Mouse (Mus musculus): ENCODE data around the gene Bglap2. TPM values are rescaled to one million over a fixed set of nuclear protein-coding genes. Genes with fewer than 3 reads are reported as not detected.
"Not testable (repeated sequence)": the region's sequence is repeated elsewhere in the genome, so short reads cannot be mapped to it uniquely, and the experiment has no call there.

The Bglap2 gene
- not detected for total RNA-seq (2021)

DNA sequence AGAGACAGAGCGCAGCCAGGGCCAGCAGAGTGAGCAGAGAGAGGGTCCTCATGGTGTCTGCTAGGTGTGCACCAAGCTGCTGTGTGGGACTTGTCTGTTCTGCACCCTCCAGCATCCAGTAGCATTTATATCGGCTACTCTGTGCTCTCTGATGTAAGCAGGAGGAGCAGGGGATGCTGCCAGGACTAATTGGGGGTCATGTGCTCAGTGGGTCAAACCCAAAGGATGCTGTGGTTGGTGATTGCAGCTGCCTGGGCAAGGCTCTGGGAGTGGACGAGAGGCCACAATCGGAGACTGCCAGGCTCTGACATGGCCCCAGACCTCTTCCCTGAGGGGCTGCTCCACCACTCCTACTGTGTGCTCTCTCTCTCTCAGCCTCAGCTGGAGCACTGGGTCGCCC lies at the start of gene Bglap2:
Gene Bglap2 (minus strand): TSS at position 101 of the 400 bp plus-strand sequence.
- DNase-seq; intact Hi-C loops (cut with DNase I): not testable (repeated sequence)

DNA sequence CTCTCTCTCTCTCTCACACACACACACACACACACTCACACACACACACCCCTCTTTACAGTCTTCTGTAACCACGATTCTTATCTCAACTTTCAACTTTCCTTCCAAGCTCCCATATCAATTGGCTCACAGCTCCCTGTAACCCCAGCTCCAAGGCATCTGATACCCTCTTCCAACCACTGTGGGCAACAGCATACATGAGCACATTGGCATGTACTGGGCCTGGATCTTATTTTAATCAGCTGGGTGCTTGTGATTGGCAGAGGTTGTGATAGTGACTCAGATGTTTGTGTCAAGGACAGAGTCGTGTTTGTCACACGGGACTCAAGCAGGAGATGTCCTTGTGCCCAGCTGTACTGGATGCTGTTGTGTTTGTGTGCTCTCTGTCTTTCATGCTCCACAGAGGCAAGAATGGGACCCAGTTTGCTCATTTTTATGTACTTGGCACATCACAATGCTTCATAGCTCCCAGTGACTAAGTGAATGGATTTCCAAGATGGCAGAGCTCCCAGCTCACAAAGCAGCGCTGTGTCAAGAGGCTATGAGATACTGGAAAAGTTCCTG lies 48.9 kb upstream of the Bglap2 start:
- intact Hi-C loops (cut with DNase I): loop anchor here (5.0 kb wide), 1 partner anchor 40 kb away; no protein-coding TSS in a partner anchor
- DNase-seq: no peak

DNA sequence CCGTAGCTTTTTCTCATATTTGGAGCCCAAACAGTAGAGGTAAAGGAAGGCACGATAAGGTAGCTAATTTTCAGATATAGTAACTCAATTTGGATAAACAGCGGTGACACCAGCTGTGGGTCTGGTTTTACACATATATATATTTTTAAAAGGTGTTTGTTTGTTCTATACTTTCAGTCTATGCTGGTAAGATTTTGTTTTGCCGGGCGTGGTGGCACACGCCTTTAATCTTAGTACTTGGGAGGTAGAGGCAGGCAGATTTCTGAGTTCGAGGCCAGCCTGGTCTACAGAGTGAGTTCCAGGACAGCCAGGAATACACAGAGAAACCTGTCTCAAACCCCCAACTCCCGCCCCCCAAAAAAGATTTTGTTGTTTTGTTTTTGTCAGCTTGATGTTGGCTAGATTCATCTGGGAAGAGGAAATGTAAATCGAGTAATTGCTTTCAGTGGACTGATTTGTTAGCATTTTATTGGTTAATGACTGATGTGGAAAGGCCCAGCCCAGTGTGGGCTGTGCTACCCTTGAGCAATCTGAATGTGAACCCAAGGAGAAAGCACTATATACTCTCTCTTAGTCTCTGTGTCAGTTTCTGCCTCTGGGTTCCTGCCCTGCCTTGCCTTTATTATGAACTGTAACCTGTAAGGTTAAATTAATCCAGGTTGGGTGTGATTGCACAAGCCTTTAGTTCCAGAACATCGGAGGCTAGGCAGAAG lies 47.4 kb upstream of the Bglap2 start:
- DNase-seq: no peak
- intact Hi-C loops (cut with DNase I): loop anchor here (2.0 to 5.0 kb wide), 2 partner anchors 15 to 41 kb away; partner anchors contain the start of gene Pmf1

DNA sequence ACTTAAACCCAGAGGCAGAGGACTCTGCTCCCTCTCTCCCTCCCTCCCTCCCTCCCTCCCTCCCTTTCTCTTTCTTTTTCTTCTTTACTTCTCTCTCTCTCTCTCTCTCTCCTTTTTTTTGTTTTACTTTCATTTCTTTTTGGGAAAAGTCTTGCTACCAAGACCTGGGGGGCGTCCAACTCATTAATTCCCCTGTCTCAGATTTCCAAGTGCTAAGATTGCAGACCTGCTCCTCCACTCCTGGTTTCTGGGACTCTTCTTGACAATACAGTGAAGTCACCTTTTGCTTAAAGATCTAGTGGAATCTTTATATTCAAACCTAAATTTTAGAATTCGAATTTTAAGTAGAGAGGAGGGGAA lies 46.8 kb upstream of the Bglap2 start:
- intact Hi-C loops (cut with DNase I): loop anchor here (2.0 to 5.0 kb wide), 2 partner anchors 15 to 42 kb away; partner anchors contain the start of gene Pmf1
- DNase-seq: no peak

DNA sequence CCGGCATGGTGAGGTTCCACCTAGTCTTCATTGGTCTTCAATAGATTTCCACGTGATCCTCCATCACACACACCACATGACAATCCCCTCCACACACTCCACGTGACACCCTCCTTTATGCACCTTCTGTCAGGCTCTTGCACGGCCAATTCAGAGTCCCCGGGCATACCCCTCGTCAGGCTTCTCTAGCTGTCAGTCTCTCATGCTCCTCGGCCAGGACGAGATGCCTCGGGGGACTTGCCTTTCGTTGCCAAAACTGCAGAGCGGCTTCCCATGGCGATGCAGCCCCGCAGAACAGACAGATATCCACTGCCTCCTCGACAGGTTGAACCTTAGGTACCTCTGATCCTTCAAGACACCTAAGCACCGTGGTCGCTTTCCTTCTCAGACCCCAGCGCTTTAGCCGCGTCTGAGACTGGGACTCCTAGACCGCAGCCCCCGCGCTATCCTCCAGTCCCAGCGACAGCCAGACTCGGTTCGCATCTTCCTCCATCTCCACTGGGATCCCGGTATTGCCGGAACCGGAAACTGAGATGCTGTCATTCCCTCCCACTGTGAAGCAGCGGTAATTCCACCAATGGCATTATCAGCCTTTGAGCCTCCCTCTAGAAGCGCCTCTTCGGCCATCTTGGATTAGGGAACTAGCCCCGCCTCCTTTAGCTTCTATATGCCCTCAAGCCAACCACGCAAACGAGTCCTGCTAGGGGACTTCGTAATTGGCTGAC lies 46.3 kb upstream of the Bglap2 start, which contains the start of gene Slc25a44:
Gene Slc25a44 (minus strand): TSS at position 535 of the 725 bp plus-strand sequence.
- DNase-seq: peak; percentile 98 to 99
- intact Hi-C loops (cut with DNase I): loop anchor here (2.0 to 5.0 kb wide), 2 partner anchors 14 to 43 kb away; partner anchors contain the start of gene Pmf1

DNA sequence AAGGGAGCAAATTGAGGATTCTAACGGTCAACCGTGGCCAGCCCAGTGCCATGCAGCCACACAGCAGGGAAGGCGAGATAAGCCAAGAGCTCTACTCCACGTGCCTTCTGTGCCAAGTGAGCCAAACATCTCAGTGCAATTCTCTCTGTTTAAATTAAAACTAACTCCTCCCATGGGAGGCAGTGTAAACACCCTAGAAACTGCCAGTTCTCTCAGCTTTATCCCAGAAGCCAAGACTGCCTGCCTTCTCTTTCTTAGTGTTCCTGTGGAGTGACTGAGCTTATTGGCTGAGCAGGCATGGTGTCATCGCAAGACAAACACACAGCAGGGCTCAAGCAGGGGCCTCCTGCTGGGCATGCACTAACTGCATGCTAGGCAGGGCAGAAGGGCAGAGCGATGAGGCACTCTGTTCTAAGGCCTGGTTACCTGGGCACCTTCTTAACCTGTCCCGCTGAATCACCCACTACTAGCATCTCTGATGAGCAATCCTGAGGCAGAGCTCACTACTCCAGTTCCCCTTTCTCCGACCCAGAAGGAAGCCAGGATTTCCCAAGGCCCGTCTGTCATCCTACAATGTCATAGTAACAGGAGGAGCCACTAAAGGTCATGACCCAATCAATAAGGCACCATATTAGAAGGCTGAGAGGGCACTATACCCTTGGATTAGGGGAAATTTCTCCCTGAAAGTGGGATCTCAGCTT lies 43.7 kb upstream of the Bglap2 start:
- intact Hi-C loops (cut with DNase I): no loop called here
- no peak for DNase-seq

DNA sequence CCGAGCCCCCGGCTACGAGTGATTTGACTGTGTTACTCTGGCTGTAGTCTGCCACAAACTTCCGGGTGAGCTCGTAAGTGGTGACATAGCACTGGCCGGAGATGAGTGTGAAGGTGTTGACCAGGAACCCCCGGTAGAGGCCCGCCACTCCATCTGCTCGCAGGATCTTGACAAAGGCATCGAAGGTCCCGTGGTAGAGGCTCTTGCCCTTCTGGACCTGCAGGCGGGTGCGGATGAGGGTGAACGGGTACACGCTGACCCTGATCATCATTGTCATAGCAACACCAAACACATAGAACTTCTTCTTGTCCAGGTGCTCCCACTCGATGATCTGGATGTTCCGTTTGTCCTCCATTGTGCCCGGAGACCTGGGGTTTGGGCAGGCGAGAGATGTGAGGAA lies 42.3 kb upstream of the Bglap2 start:
- intact Hi-C loops (cut with DNase I): no loop called here
- DNase-seq: no peak

DNA sequence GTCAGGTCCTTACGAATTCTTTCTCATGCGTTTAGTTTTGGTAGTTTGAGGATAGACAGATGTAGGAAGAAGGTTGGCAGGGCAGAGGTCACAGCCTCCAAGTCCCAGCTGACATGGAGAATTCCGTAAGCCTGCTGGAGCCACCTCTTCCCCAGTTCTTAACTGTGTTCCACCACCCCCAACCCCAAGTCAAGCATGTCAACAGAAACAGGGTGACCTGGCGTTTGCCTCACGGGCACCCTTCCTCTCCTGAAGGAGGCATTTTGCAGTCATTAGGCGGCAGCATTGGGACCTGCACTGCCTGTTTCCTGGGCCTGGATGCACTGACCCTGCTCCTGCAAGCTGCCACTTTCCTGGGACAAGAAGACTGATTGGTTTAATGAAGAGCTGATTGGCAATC lies 39.5 kb upstream of the Bglap2 start:
- no peak for DNase-seq
- intact Hi-C loops (cut with DNase I): no loop called here

DNA sequence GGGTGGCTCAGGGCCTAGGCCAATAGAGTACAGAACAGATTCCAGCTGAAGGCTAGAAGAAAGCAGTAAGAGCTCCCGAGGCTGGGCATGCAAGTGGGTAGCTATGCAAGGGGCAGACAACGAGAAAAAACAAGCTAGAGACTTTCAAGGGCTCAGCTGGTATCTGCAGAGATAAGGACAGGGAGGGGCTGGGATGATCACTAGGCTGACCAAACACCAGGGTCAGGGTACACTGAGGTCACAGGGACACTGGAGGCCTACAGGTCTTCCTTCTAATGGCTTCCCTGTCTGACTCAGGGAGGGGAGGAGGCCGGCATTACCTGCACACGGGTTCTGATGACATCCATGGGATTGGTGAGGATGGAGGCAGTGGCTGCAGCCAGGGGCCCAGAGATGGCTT lies 37.2 kb upstream of the Bglap2 start:
- intact Hi-C loops (cut with DNase I): no loop called here
- no peak for DNase-seq

DNA sequence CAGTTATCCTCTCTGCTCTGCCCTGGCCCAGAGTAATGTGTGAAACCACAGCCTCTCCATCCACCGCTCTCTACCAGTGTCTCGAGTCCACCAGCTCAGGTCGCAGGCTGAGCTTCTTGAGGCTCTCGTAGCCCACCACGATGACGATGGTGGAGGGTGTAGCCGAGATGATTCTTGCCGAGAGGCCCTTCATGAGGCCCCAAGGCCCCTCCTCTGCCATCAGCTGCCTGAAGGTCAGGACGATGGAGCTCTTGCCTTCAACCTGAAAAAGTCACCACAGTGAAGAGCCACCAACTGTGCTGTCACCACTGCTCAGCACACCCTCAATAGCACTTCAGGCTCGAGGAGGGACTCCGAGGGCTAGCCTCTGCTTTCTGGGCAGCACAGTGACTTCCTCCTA lies 34.1 kb upstream of the Bglap2 start:
- DNase-seq: no peak
- intact Hi-C loops (cut with DNase I): no loop called here

DNA sequence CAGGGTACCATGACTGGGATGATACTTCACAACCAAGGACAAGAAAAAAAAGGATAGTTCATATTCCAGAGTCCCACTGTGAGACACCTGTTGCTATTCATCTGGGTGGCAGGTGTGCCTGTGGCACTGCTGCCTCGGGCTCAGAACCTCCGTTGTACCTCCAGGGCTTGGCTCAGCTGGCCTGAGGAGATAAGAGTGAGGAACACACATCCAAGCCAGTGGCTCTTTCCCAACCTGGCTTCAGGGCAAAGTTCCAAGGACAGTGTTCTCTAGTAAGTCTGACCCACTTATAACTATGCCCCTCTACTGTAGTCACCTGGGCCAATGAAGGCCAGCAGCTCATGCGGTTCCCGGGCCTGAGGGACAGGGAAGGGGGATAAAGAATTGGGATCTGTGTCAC lies 33.2 kb upstream of the Bglap2 start:
- peak; percentile 27 to 43 for DNase-seq
- intact Hi-C loops (cut with DNase I): loop anchor here (2.0 kb wide), 1 partner anchor 13 kb away; the partner anchor contains the start of gene Slc25a44

DNA sequence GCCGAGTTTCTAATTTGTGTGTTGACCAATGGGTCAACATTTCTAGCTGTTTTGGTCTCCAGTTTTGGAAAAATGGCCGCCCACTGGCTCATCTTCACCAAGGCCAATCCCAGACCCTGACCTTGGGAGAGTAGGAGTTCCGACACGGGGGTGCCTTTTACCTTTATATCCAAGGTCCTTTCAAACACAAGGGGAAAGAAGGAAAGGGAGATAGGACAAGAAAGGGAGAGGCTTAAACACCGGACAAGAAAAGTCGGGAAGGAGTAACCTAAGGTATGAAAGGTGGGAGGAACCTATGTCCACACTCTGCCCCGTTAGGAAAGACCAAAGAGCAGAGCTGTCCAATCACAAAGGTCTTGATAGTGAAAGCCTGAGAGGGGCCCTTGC lies 32.1 kb upstream of the Bglap2 start:
- intact Hi-C loops (cut with DNase I): loop anchor here (2.0 kb wide), 1 partner anchor 14 kb away; the partner anchor contains the start of gene Slc25a44
- peak in 1 of 2 experiments; percentile 64 for DNase-seq

DNA sequence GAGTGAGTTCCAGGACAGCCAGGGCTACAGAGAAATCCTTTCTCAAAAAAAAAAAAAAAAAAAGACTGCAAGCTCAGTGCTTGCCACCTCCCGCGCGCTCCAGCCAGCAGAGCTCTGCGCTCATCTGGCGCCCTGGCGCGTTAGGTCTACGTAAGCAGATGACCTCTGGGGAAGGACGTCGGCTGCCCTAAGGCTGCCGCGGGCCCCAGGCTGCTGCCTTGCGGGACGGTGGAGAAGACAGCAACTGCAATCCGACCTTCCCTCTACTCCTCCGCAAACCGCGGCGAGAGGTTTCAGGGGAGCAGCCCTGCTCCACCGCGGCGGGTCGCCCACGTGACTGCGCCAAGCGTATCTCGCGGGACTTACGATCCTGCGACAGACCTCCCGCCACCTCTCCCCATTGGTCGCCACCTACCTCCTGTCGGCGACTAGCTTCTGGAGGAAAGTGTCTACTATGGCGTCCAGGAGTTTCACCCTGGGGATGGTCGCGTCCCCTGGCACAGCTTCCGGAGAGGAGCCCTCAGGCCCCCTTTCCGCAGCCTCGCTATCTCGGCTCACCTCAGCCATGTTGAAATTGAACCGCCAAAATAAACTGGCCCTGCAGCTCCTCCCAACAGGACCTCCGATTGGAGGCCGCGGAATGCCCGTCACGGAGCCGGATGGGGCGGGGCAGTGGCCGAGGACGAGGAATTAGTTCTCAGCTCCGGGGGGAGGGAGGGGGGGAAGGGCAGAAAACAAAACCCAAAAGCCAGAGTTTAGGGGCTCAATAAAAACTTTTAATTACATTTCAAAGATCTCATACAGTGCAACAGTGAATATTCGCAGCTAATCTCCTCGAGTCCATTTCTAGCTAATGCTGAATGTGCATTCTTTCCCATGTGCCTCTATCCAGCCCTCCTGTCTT lies 31.5 kb upstream of the Bglap2 start, which contains the start of gene Pmf1:
Gene Pmf1 (minus strand): TSS at position 591 of the 904 bp plus-strand sequence.
- intact Hi-C loops (cut with DNase I): loop anchor here (2.0 kb wide), 1 partner anchor 15 kb away; the partner anchor contains the start of gene Slc25a44

DNA sequence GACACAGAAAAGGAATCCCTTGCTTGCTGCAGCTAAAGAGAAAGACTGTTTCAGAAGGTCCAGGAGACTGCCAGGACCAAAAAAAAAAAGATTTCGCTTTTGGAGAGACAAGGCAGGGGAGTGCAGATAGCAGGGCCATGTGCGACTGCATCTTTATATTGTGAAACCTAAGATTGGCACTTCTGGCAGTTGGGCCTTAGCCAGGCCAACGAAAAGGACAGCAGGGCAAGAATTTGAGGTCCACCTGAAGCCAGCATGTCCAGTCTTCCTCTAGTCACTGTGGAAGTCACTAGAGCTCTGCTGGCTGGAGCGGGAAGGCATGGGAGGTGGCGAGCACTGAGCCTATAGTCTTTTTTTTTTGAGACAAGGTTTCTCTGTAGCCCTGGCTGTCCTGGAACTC lies 30.5 kb upstream of the Bglap2 start:
- intact Hi-C loops (cut with DNase I): loop anchor here (1.0 kb wide), 1 partner anchor 58 kb away; no protein-coding TSS in a partner anchor
- no peak for DNase-seq

More for the DNA sequence above, 31.5 kb upstream of the Bglap2 start, which contains the start of gene Pmf1:
- peak; percentile 96 to 97 for DNase-seq

DNA sequence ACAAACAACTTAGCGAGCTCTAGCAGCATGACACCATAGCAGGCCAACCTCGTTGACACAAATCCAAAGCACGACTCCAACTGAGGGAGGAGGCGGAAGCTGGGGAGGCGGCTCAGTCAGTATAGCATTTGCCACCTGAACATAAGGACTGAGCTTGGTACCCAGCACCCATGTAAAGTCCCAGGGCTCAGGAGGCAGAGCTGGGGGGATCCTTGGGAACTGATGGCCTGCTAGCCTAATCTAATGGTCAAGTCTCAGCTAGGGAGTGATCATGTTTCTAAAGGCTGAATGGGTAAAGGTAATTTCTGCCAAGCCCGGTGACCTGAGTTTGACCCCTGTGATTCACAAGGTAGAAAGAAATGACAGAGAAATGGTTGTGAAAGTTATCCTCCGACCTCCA lies 29.0 kb upstream of the Bglap2 start:
- DNase-seq: no peak
- intact Hi-C loops (cut with DNase I): loop anchor here (2.0 kb wide), 2 partner anchors 69 to 119 kb away; no protein-coding TSS in a partner anchor

DNA sequence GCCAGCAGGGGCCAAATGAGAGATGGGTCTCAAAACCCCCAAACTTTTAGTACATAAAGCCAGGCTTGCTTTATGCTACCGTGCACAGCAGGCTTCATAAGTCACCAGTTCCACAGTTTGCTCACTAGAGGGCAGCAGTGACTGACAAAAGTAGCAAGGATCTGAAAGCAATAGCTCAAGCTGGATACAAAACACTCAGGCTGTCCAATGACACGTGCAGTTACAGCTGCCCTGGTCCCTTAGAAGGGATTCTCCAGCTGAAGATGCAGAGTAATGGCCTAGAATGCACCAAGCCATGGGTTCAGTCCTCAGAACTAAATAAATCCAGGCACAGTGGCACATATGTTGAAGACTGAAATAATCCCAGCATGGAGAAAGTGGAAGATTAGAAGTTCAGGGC lies 28.6 kb upstream of the Bglap2 start:
- DNase-seq: peak; percentile 77 to 87
- intact Hi-C loops (cut with DNase I): loop anchor here (2.0 kb wide), 2 partner anchors 70 to 120 kb away; no protein-coding TSS in a partner anchor

DNA sequence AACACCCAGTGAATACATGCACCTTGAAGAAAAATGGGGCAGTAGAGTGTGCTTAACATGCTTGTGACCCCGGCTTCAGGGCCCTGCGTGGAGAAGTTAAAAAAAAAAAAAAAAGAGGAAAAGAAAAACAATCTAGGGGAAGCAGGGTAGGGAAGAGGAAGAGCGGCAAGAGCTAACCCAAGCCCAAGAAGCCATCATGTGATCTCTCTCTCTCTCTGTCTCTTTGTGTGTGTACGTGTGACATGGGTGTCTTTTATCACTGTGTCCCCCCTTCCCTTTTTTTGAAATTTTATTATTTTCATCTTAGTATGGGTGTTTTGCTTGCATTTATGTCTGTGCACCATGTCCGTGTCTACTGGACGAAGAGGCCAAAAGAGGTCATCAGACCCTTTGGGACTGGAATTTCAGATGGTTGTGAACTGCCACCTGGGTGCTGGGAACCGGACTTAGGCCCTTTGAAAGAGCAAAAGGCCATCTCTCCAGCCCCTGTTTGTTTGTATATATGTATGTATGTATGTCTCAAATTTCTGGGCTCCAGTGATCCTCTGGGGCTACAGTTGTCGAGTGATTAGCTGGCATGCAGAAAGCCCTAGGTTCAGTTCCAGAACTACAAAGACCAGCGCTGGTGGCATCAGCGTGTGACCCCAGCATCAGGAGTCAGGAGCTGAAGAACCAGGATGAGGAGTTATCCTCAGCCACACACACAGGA lies 25.2 kb upstream of the Bglap2 start:
- DNase-seq: no peak
- intact Hi-C loops (cut with DNase I): no loop called here

DNA sequence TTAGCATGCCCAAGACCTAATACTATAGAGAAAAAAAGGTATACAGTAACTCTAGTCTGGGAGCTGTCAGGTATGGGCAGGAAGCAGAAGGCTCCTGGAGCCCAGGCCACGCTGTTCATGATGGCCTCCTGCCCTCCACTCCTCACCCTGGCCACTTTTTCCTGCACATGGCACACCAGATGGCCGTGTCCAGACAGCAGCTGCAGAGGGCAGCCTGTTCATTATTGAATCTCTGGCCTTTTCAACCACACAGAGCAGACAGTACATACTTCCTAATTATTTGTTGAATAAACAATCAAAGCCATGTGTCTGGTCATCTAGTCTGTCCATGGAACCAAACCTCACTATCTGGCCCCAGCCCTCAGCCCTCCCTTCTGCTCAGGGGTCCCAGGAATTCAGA lies 20.2 kb upstream of the Bglap2 start:
- intact Hi-C loops (cut with DNase I): no loop called here
- DNase-seq: no peak

DNA sequence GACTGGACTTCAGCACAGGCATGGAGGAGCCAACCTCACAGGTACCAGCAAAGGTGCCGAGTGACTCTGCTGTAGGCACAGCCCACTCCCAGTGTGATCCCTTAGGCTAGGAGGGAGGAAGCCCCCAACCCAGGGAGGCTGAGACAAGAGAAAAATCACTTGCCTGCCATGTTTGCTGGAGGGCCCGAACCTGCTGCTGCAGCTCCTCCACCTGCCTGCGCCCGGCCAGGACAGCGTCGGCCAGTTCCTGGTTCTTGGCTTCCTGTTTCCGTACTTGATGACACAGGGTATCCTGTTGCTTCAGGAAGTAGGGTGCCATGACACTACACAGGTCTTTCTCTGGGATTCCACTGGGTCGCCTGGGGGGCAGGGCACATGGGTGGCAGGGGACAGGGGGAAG lies 17.2 kb upstream of the Bglap2 start:
- intact Hi-C loops (cut with DNase I): no loop called here
- no peak for DNase-seq

Data from heart, postnatal 10 days (tissue).